Mouse (Mus musculus) intestine, postnatal 0 days (tissue): ENCODE measurements around the gene Tshz2. TPM values are rescaled to one million over a fixed set of nuclear protein-coding genes. Genes with fewer than 3 reads are reported as not detected.

Experiments
- ATAC-seq: fragments of 200-750 bp; cut with Nextera tagmentation; 2 replicates; pipeline ENCODE4 v1.8.0; 2017; ENCODE audit warnings: mild to moderate bottlenecking, moderate TSS enrichment, moderate library complexity
- H3K27ac ChIP-seq: fragments of 300-500 bp; sonication (generic); 2 replicates; pipeline ENCODE4 v1.5.1; 2014; ENCODE audit warnings: mild to moderate bottlenecking, low read depth, low read length, moderate library complexity
- H3K27me3 ChIP-seq: fragments of 300-500 bp; sonication (generic); replicated peaks from 2 replicates; pipeline ENCODE4 v1.6.1; 2014; ENCODE audit warnings: low read length, mixed read lengths; ENCODE audit not compliant: control insufficient read depth, insufficient read depth
- H3K36me3 ChIP-seq: fragments of 300-500 bp; sonication (generic); 2 replicates; pipeline ENCODE4 v1.6.1; 2014; ENCODE audit warnings: mild to moderate bottlenecking, moderate library complexity; ENCODE audit not compliant: control insufficient read depth, insufficient read depth
- H3K4me1 ChIP-seq: fragments of 300-500 bp; sonication (generic); replicated peaks from 2 replicates; pipeline ENCODE4 v1.6.1; 2014; ENCODE audit warnings: antibody characterized with exemption, low read length, mixed read lengths; ENCODE audit not compliant: control insufficient read depth, insufficient read depth
- H3K4me2 ChIP-seq: fragments of 300-500 bp; sonication (generic); replicated peaks from 2 replicates; pipeline ENCODE4 v1.6.1; 2014; ENCODE audit warnings: low read depth, mild to moderate bottlenecking, moderate library complexity
- H3K4me3 ChIP-seq: fragments of 300-500 bp; sonication (generic); 2 replicates; pipeline ENCODE4 v1.5.1; 2014; ENCODE audit warnings: low read depth, low read length
- H3K9ac ChIP-seq: fragments of 300-500 bp; sonication (generic); 2 replicates; pipeline ENCODE4 v1.6.1; 2014; ENCODE audit warnings: mild to moderate bottlenecking, low read depth, low read length
- H3K9me3 ChIP-seq: fragments of 300-500 bp; sonication (generic); 2 replicates; pipeline ENCODE4 v1.6.1; 2016; ENCODE audit warnings: mixed run types; ENCODE audit not compliant: control insufficient read depth
- CTCF ChIP-seq: sonication (generic); IDR thresholded peaks from 2 replicates; pipeline ENCODE4 v1.5.1; 2016; ENCODE audit warnings: low read depth, mild to moderate bottlenecking, control low read depth, antibody characterized with exemption, moderate library complexity
- WGBS: fragments of 180-500 bp; shearing (Covaris S2); extraction: QIAGEN DNeasy Blood & Tissue Kit; methylation state at CpG from one replicate; pipeline ENCODE4 v1.1.7; 2014; 5-methylcytosine and 5-hydroxymethylcytosine counted together
- polyA plus RNA-seq: library from polyadenylated mRNA; unstranded; fragments of >200 nt; fragmentation: Nextera tagmentation; extraction: Ambion mirVana; gene quantifications from 2 replicates; pipeline ENCODE4 v1.2.1, GENCODE M21; 2015

The Tshz2 gene
- polyA plus RNA-seq, 1 experiment from 2014 or later: 6.3 TPM

GRCm38 (mm10) chr2:169805545-169805944 is 172.7 kb downstream of the Tshz2 start:
- no peak for ATAC-seq
- H3K4me3 ChIP-seq: no peak overlapping the region
- no peak overlapping the region for H3K4me2 ChIP-seq
- no peaks in the 10 kb centered on the region for H3K27me3 ChIP-seq
- no peak overlapping the region for H3K27ac ChIP-seq
- no peaks in the 10 kb centered on the region for H3K4me1 ChIP-seq
- no peaks in the 10 kb centered on the region for H3K9me3 ChIP-seq
- no peak overlapping the region for H3K9ac ChIP-seq
- 93% methylated on average over 12 of the region's 12 CpGs for WGBS
- H3K36me3 ChIP-seq: no peaks in the 10 kb centered on the region
- no peak for TF ChIP-seq CTCF

- Histone ChIP-seq H3K27me3 (no peaks in the 10 kb centered on the region), H3K4me1 (no peaks in the 10 kb centered on the region), H3K27ac (no peak overlapping the region), H3K9ac (no peak overlapping the region), H3K4me3 (no peak overlapping the region), H3K4me2 (no peak overlapping the region), H3K36me3 (no peaks in the 10 kb centered on the region), H3K9me3 (no peaks in the 10 kb centered on the region)
- no peak for ATAC-seq
- 57% methylated on average over 5 of the region's 5 CpGs for WGBS
- no peak for TF ChIP-seq CTCF
These were observed 178.8 kb downstream of the Tshz2 start for GRCm38 (mm10) chr2:169811589-169811988.

GRCm38 (mm10) chr2:169812055-169812454 is 179.2 kb downstream of the Tshz2 start:
- no peaks in the 10 kb centered on the region for H3K27me3 ChIP-seq
- H3K9ac ChIP-seq: no peak overlapping the region
- no peak for ATAC-seq
- no peaks in the 10 kb centered on the region for H3K36me3 ChIP-seq
- no peak overlapping the region for H3K4me2 ChIP-seq
- H3K27ac ChIP-seq: no peak overlapping the region
- H3K4me3 ChIP-seq: no peak overlapping the region
- 89% methylated on average over 8 of the region's 8 CpGs for WGBS
- no peaks in the 10 kb centered on the region for H3K4me1 ChIP-seq
- no peak for TF ChIP-seq CTCF
- H3K9me3 ChIP-seq: no peaks in the 10 kb centered on the region

- ATAC-seq: no peak
- no peaks in the 10 kb centered on the region for H3K9me3 ChIP-seq
- no peak overlapping the region for H3K9ac ChIP-seq
- H3K36me3 ChIP-seq: no peaks in the 10 kb centered on the region
- no peaks in the 10 kb centered on the region for H3K27me3 ChIP-seq
- H3K4me3 ChIP-seq: no peak overlapping the region
- no peak for TF ChIP-seq CTCF
- no peak overlapping the region for H3K4me2 ChIP-seq
- WGBS: 85% methylated on average over 7 of the region's 7 CpGs
- no peak overlapping the region for H3K27ac ChIP-seq
- H3K4me1 ChIP-seq: no peaks in the 10 kb centered on the region
These were observed 180.1 kb downstream of the Tshz2 start for GRCm38 (mm10) chr2:169812940-169813339.

- no peak for TF ChIP-seq CTCF
- Histone ChIP-seq H3K4me3 (no peak overlapping the region), H3K27me3 (no peaks in the 10 kb centered on the region), H3K9me3 (no peaks in the 10 kb centered on the region), H3K4me2 (no peak overlapping the region), H3K4me1 (no peaks in the 10 kb centered on the region), H3K9ac (no peak overlapping the region), H3K27ac (no peak overlapping the region), H3K36me3 (no peaks in the 10 kb centered on the region)
- WGBS: 77% methylated on average over 3 of the region's 3 CpGs
- ATAC-seq: no peak
These were observed 181.5 kb downstream of the Tshz2 start for GRCm38 (mm10) chr2:169814351-169814750.

GRCm38 (mm10) chr2:169814757-169815156 is 181.9 kb downstream of the Tshz2 start:
- TF ChIP-seq CTCF: no peak
- no peak for ATAC-seq
- H3K27ac ChIP-seq: no peak overlapping the region
- H3K9me3 ChIP-seq: no peaks in the 10 kb centered on the region
- no peaks in the 10 kb centered on the region for H3K4me1 ChIP-seq
- H3K36me3 ChIP-seq: no peaks in the 10 kb centered on the region
- WGBS: 75% methylated on average over 10 of the region's 10 CpGs
- no peaks in the 10 kb centered on the region for H3K27me3 ChIP-seq
- H3K4me3 ChIP-seq: no peak overlapping the region
- no peak overlapping the region for H3K9ac ChIP-seq
- H3K4me2 ChIP-seq: no peak overlapping the region

GRCm38 (mm10) chr2:169821021-169821441 is 188.2 kb downstream of the Tshz2 start:
- Histone ChIP-seq H3K4me2 (no peak overlapping the region), H3K9ac (no peak overlapping the region), H3K9me3 (no peaks in the 10 kb centered on the region), H3K36me3 (no peaks in the 10 kb centered on the region), H3K4me3 (no peak overlapping the region), H3K27me3 (no peaks in the 10 kb centered on the region), H3K27ac (no peak overlapping the region), H3K4me1 (no peaks in the 10 kb centered on the region)
- TF ChIP-seq CTCF: no peak
- ATAC-seq: no peak
- 89% methylated on average over 9 of the region's 9 CpGs for WGBS
